In the genomic region with DNA sequence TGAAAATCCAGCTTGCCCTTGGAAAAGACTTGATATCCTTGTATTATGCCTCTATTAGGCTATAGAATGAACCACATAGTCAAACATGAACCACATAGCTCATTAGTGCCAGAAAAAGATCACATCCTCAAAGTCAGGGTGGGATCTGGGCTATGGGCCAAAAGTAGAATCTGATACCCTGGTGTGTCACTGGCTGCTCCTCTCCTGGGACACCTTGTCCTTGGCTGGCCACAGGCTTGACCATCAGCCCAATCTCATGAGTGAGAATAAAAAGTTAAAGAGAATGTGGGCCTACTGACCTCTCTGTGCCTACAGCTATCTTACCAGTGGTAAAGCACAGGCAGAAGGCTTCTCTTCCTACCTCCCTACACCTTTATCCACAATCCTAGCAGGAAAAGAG, we compare ENCODE assay signal across 20 mouse cellular contexts.
"Had no signal": no experiment of that assay in that cellular context is flagged by ENCODE, and none has a peak within 500 bp of the region (broad histone marks: within the 10 kb centered on the region; RNA-seq: fewer than 3 reads in every experiment).

No protein-coding gene starts in this region.

- H3K4me3 ChIP-seq: heart, embryonic 10.5 days; heart, embryonic 12.5 days; hindbrain, embryonic 10.5 days; hindbrain, embryonic 12.5 days; intestine, embryonic 15.5 days; layer of hippocampus, adult 2 months; limb, embryonic 13.5 days; limb, embryonic 15.5 days; liver, embryonic 12.5 days had no signal

- DNase-seq: heart, adult 18-20 months; heart, postnatal 10 days; heart, postnatal 4 days; kidney, adult 18-20 months; kidney, adult 8-10 months; kidney, postnatal 10 days; kidney, postnatal 25 days; kidney, postnatal 4 days; left cerebral cortex, postnatal 4 days had no signal

- H3K27ac ChIP-seq: heart, embryonic 10.5 days; hindbrain, embryonic 10.5 days; hindbrain, embryonic 12.5 days; hindbrain, embryonic 14.5 days; intestine, embryonic 15.5 days; layer of hippocampus, adult 2 months; limb, embryonic 13.5 days; limb, embryonic 15.5 days; liver, embryonic 12.5 days; liver, embryonic 14.5 days had no signal
